Mouse (Mus musculus): ENCODE data around the gene Klhdc7b. TPM values are rescaled to one million over a fixed set of nuclear protein-coding genes. Genes with fewer than 3 reads are reported as not detected.

Gene Klhdc7b
- polyA plus RNA-seq (2015; fragmentation: Nextera tagmentation; extraction: Ambion mirVana): 0.05 TPM in 1 of 2 replicates, not detected in the other

- no peak for ATAC-seq (replicated peaks)
- WGBS: 86% methylated on average over 7 of the region's 7 CpGs
- no peak within 1 kb of the TSS for H3K27ac ChIP-seq
- no peak within 1 kb of the TSS for H3K4me2 ChIP-seq
- 0 out of 2 replicates have a peak, but pooled peaks cover under 1% of the 10 kb centered on the region for H3K4me1 ChIP-seq
- peaks cover 4% of the 10 kb centered on the region for H3K27me3 ChIP-seq (replicated peaks)
- no peak within 1 kb of the TSS for H3K9ac ChIP-seq
- H3K36me3 ChIP-seq (replicated peaks): no peaks in the 10 kb centered on the region
- no peak within 1 kb of the TSS for H3K4me3 ChIP-seq
- H3K9me3 ChIP-seq: no peaks in the 10 kb centered on the region
These were observed at the start of gene Klhdc7b for GRCm38 (mm10) chr15:89384617-89385016. Gene Klhdc7b, plus strand, starts transcription at chr15:89384917.

- ATAC-seq (replicated peaks): no peak
- H3K4me1 ChIP-seq: no peaks in the 10 kb centered on the region
- H3K36me3 ChIP-seq (replicated peaks): no peaks in the 10 kb centered on the region
- H3K9ac ChIP-seq: no peak overlapping the region
- no peaks in the 10 kb centered on the region for H3K27me3 ChIP-seq (replicated peaks)
- H3K4me2 ChIP-seq: no peak overlapping the region
- H3K27ac ChIP-seq: no peak overlapping the region
- H3K4me3 ChIP-seq: no peak overlapping the region
- WGBS: 85% methylated on average over 14 of the region's 14 CpGs
- H3K9me3 ChIP-seq: no peaks in the 10 kb centered on the region
These were observed 48.3 kb upstream of the Klhdc7b start for GRCm38 (mm10) chr15:89336422-89336821.

GRCm38 (mm10) chr15:89339696-89340095, 45.0 kb upstream of the Klhdc7b start:
- WGBS: 90% methylated on average over 2 of the region's 2 CpGs
- Histone ChIP-seq H3K9me3 (no peaks in the 10 kb centered on the region), H3K36me3 (replicated peaks) (no peaks in the 10 kb centered on the region), H3K4me1 (no peaks in the 10 kb centered on the region), H3K27ac (no peak overlapping the region), H3K9ac (no peak overlapping the region), H3K27me3 (replicated peaks) (no peaks in the 10 kb centered on the region), H3K4me3 (no peak overlapping the region), H3K4me2 (no peak overlapping the region)
- ATAC-seq (replicated peaks): no peak

- no peak overlapping the region for H3K4me3 ChIP-seq
- no peak overlapping the region for H3K27ac ChIP-seq
- no peak for ATAC-seq (replicated peaks)
- H3K9ac ChIP-seq: no peak overlapping the region
- H3K4me1 ChIP-seq: no peaks in the 10 kb centered on the region
- WGBS: 85% methylated on average over 3 of the region's 3 CpGs
- H3K36me3 ChIP-seq (replicated peaks): no peaks in the 10 kb centered on the region
- no peaks in the 10 kb centered on the region for H3K27me3 ChIP-seq (replicated peaks)
- H3K4me2 ChIP-seq: no peak overlapping the region
- no peaks in the 10 kb centered on the region for H3K9me3 ChIP-seq
These were observed 44.6 kb upstream of the Klhdc7b start for GRCm38 (mm10) chr15:89340136-89340535.

GRCm38 (mm10) chr15:89341678-89342077, 43.0 kb upstream of the Klhdc7b start:
- ATAC-seq (replicated peaks): no peak
- Histone ChIP-seq H3K4me2 (no peak overlapping the region), H3K9ac (no peak overlapping the region), H3K36me3 (replicated peaks) (no peaks in the 10 kb centered on the region), H3K9me3 (no peaks in the 10 kb centered on the region), H3K4me3 (no peak overlapping the region), H3K4me1 (no peaks in the 10 kb centered on the region), H3K27ac (no peak overlapping the region), H3K27me3 (replicated peaks) (no peaks in the 10 kb centered on the region)
- WGBS: 33% methylated on average over 1 of the region's 1 CpGs

GRCm38 (mm10) chr15:89343325-89343724, 41.4 kb upstream of the Klhdc7b start:
- H3K27me3 ChIP-seq (replicated peaks): no peaks in the 10 kb centered on the region
- no peaks in the 10 kb centered on the region for H3K4me1 ChIP-seq
- no peak overlapping the region for H3K4me2 ChIP-seq
- no peak overlapping the region for H3K9ac ChIP-seq
- no peak overlapping the region for H3K4me3 ChIP-seq
- H3K27ac ChIP-seq: no peak overlapping the region
- no peak for ATAC-seq (replicated peaks)
- H3K36me3 ChIP-seq (replicated peaks): no peaks in the 10 kb centered on the region
- no peaks in the 10 kb centered on the region for H3K9me3 ChIP-seq
- 94% methylated on average over 3 of the region's 3 CpGs for WGBS

DNA sequence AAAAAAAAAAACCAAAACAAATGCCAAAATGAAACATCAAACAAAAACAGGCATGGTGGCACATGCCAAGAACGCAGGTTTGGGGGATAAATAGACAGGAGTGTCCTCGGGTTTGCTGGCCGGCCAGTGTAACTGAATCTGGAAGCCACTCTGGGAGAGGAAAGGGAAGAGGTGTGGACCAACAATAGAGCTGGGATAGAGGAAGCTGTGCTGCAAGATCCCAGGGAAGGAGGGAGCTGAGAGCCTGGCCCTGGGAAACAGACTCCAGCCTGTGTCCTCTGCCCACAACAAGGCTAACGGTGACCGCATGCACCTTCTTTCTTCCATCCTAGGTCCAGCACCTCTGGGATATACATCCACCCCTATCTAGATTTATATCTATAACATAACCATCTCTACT, 34.3 kb upstream of the Klhdc7b start:
- H3K4me3 ChIP-seq: no peak overlapping the region
- H3K9me3 ChIP-seq: no peaks in the 10 kb centered on the region
- 90% methylated on average over 5 of the region's 5 CpGs for WGBS

GRCm38 (mm10) chr15:89351302-89351701, 33.4 kb upstream of the Klhdc7b start:
- Histone ChIP-seq H3K4me3 (no peak overlapping the region), H3K27ac (no peak overlapping the region)

More for the DNA sequence above, 34.3 kb upstream of the Klhdc7b start:
- Histone ChIP-seq H3K27ac (no peak overlapping the region), H3K9ac (no peak overlapping the region), H3K4me2 (no peak overlapping the region), H3K36me3 (replicated peaks) (peaks cover 21% of the 10 kb centered on the region), H3K27me3 (replicated peaks) (no peaks in the 10 kb centered on the region), H3K4me1 (peaks cover 11% of the 10 kb centered on the region)
- ATAC-seq (replicated peaks): no peak

GRCm38 (mm10) chr15:89352054-89352453, 32.7 kb upstream of the Klhdc7b start:
- H3K4me1 ChIP-seq: peaks cover 19% of the 10 kb centered on the region
- H3K9me3 ChIP-seq: no peaks in the 10 kb centered on the region
- peaks cover 21% of the 10 kb centered on the region for H3K36me3 ChIP-seq (replicated peaks)
- WGBS: 96% methylated on average over 14 of the region's 14 CpGs
- ATAC-seq (replicated peaks): no peak
- no peaks in the 10 kb centered on the region for H3K27me3 ChIP-seq (replicated peaks)
- no peak overlapping the region for H3K4me3 ChIP-seq
- H3K9ac ChIP-seq: no peak overlapping the region
- H3K4me2 ChIP-seq: no peak overlapping the region
- H3K27ac ChIP-seq: no peak overlapping the region

More at GRCm38 (mm10) chr15:89351302-89351701, 33.4 kb upstream of the Klhdc7b start:
- peaks cover 21% of the 10 kb centered on the region for H3K36me3 ChIP-seq (replicated peaks)
- 89% methylated on average over 15 of the region's 15 CpGs for WGBS
- H3K27me3 ChIP-seq (replicated peaks): no peaks in the 10 kb centered on the region
- H3K4me2 ChIP-seq: no peak overlapping the region
- H3K9ac ChIP-seq: no peak overlapping the region
- peaks cover 12% of the 10 kb centered on the region for H3K4me1 ChIP-seq
- H3K9me3 ChIP-seq: no peaks in the 10 kb centered on the region
- no peak for ATAC-seq (replicated peaks)

GRCm38 (mm10) chr15:89352795-89353194, 31.9 kb upstream of the Klhdc7b start:
- Histone ChIP-seq H3K36me3 (replicated peaks) (peaks cover 21% of the 10 kb centered on the region), H3K4me2 (no peak overlapping the region), H3K27ac (no peak overlapping the region), H3K9me3 (no peaks in the 10 kb centered on the region), H3K4me3 (no peak overlapping the region), H3K4me1 (peaks cover 26% of the 10 kb centered on the region), H3K27me3 (replicated peaks) (no peaks in the 10 kb centered on the region), H3K9ac (no peak overlapping the region)
- ATAC-seq (replicated peaks): no peak
- WGBS: 97% methylated on average over 12 of the region's 12 CpGs

GRCm38 (mm10) chr15:89353837-89354236, 30.9 kb upstream of the Klhdc7b start:
- Histone ChIP-seq H3K4me1 (peaks cover 36% of the 10 kb centered on the region), H3K36me3 (replicated peaks) (peaks cover 21% of the 10 kb centered on the region), H3K9me3 (no peaks in the 10 kb centered on the region), H3K4me2 (no peak overlapping the region), H3K4me3 (0 out of 2 replicates have a peak overlapping the region, but pooled peaks have one; percentile 86), H3K27ac (no peak overlapping the region), H3K9ac (no peak overlapping the region), H3K27me3 (replicated peaks) (no peaks in the 10 kb centered on the region)
- no peak for ATAC-seq (replicated peaks)
- 96% methylated on average over 16 of the region's 16 CpGs for WGBS

GRCm38 (mm10) chr15:89354455-89354854, 30.3 kb upstream of the Klhdc7b start:
- H3K9ac ChIP-seq: peak overlapping the region; percentile 79
- WGBS: 86% methylated on average over 7 of the region's 7 CpGs
- no peak overlapping the region for H3K27ac ChIP-seq
- H3K4me2 ChIP-seq: peak overlapping the region; percentile 85
- ATAC-seq (replicated peaks): 0 out of 2 replicates have a peak, but pooled peaks have one; percentile 10
- H3K36me3 ChIP-seq (replicated peaks): peaks cover 21% of the 10 kb centered on the region
- H3K9me3 ChIP-seq: no peaks in the 10 kb centered on the region
- peaks cover 40% of the 10 kb centered on the region for H3K4me1 ChIP-seq
- peak overlapping the region; percentile 86 for H3K4me3 ChIP-seq
- H3K27me3 ChIP-seq (replicated peaks): no peaks in the 10 kb centered on the region

Measured in midbrain, embryonic 15.5 days (tissue).